Mouse (Mus musculus): ENCODE data around the gene Letm1. TPM values are rescaled to one million over a fixed set of nuclear protein-coding genes. Genes with fewer than 3 reads are reported as not detected.
A peak's percentile ranks its signal among the peaks of the same experiment; 100 is the strongest.

Letm1 gene
- polyA plus RNA-seq, 1 experiment from 2014 or later: 40.8 TPM

DNA sequence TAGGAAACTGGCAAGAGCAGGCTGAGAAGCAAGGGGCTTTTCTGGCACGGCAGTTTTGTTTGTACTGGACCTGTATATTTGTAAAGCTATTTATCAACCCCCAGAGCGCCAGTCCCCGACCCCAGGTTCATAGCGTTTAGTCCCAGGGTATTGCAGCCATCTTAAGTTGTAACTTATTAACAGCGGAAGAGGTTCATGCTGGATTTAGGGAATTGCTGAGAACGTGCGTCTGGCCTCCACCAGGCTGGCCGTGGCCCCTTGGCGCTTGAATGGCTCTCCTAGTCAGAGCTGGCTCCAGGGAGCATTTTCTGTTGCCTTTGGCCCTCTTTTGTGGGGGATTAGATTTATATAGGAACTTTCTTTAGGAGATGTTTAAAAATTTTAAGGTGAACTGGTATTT, 46.4 kb downstream of the Letm1 start:
- Histone ChIP-seq H3K36me3 (peaks cover 60% of the 10 kb centered on the region), H3K4me2 (no peak overlapping the region), H3K27me3 (no peaks in the 10 kb centered on the region), H3K27ac (no peak overlapping the region), H3K9ac (no peak overlapping the region), H3K4me1 (0 out of 2 replicates have a peak, but pooled peaks cover 4% of the 10 kb centered on the region), H3K9me3 (no peaks in the 10 kb centered on the region), H3K4me3 (no peak overlapping the region)
- WGBS: 53% methylated on average over 9 of the region's 9 CpGs
- no peak for ATAC-seq (ENCODE audit: insufficient number of reproducible peaks, low FRiP score, low TSS enrichment, low read depth)

DNA sequence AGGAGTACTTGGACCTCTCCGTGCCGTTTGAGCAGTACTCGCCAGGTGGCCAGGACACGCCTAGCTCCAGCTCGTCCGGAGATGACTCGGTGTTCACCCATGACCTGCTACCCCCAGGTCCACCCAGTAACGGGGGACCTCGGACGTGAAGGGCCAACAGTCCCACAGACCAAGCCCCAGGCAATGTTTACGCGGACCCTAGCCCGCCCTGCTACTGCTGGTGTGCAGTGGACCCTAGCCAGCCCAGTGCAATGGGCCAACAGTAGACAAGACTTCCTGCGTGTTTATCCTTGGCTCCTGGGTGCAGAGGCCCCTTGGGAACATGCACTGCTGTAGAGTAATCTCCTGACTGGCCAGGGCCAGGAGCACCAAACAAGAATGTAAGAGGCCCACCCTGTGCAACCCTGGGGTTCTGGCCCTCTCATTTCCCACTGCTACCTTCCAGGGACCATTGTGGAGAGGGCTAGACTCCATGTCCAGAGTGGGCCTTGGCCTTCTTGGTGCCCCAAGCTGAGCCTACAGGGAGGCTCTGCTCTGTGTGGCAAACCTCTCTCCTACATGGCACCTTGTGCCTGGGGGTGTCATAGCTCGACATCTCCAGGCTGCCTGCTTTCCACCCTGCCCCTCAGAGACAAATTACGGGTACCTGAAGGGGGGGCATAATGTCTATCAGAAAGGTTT, 47.1 kb downstream of the Letm1 start:
- peaks cover 61% of the 10 kb centered on the region for H3K36me3 ChIP-seq

DNA sequence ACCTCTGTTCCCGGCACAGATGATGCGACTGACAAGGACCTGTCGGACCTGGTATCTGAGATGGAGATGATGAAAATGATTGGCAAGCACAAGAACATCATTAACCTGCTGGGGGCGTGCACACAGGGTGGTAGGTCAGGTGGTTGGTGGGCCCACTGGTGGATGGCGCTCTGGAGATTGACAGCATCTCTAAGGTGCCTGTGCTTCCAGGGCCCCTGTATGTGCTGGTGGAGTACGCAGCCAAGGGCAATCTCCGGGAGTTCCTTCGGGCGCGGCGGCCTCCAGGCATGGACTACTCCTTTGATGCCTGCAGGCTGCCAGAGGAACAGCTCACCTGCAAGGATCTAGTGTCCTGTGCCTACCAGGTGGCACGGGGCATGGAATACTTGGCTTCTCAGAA, 48.8 kb downstream of the Letm1 start:
- 94% methylated on average over 12 of the region's 12 CpGs for WGBS
- no peak for ATAC-seq (ENCODE audit: insufficient number of reproducible peaks, low FRiP score, low TSS enrichment, low read depth)
- no peak overlapping the region for H3K27ac ChIP-seq
- H3K27me3 ChIP-seq: no peaks in the 10 kb centered on the region
- no peak overlapping the region for H3K4me3 ChIP-seq
- peaks cover 67% of the 10 kb centered on the region for H3K36me3 ChIP-seq
- H3K9ac ChIP-seq: no peak overlapping the region
- H3K4me1 ChIP-seq: peaks cover 17% of the 10 kb centered on the region; the same call in 1 of the 2 replicates
- H3K4me2 ChIP-seq: no peak overlapping the region
- no peaks in the 10 kb centered on the region for H3K9me3 ChIP-seq

More for the DNA sequence above, 47.1 kb downstream of the Letm1 start:
- Histone ChIP-seq H3K4me2 (no peak overlapping the region), H3K27me3 (no peaks in the 10 kb centered on the region), H3K4me3 (no peak overlapping the region), H3K9me3 (no peaks in the 10 kb centered on the region), H3K9ac (no peak overlapping the region), H3K4me1 (peaks cover 10% of the 10 kb centered on the region; the same call in 1 of the 2 replicates), H3K27ac (no peak overlapping the region)
- no peak for ATAC-seq (ENCODE audit: insufficient number of reproducible peaks, low FRiP score, low TSS enrichment, low read depth)
- WGBS: 89% methylated on average over 16 of the region's 16 CpGs

DNA sequence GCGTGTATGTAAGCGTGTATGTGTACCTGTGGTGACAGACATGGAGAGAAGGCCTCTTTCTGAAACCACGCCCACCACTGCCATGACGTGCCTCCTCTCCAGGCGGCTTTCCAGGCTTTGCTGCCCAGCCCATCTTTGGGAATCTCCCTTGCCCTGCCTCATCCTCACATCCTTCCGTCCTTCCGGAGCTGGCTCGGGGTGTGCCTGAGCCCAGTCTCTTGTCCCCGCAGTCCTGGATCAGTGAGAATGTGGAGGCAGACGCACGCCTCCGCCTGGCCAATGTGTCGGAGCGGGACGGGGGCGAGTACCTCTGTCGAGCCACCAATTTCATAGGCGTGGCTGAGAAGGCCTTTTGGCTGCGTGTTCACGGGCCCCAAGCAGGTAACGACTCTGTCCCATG, 51.6 kb downstream of the Letm1 start:
- Histone ChIP-seq H3K27ac (no peak overlapping the region), H3K4me3 (no peak overlapping the region), H3K4me2 (no peak overlapping the region), H3K27me3 (no peaks in the 10 kb centered on the region), H3K9me3 (no peaks in the 10 kb centered on the region), H3K4me1 (peaks cover 22% of the 10 kb centered on the region; the same call in 1 of the 2 replicates), H3K9ac (no peak overlapping the region), H3K36me3 (peaks cover 67% of the 10 kb centered on the region)
- 43% methylated on average over 21 of the region's 21 CpGs for WGBS
- no peak for ATAC-seq (ENCODE audit: insufficient number of reproducible peaks, low FRiP score, low TSS enrichment, low read depth)

DNA sequence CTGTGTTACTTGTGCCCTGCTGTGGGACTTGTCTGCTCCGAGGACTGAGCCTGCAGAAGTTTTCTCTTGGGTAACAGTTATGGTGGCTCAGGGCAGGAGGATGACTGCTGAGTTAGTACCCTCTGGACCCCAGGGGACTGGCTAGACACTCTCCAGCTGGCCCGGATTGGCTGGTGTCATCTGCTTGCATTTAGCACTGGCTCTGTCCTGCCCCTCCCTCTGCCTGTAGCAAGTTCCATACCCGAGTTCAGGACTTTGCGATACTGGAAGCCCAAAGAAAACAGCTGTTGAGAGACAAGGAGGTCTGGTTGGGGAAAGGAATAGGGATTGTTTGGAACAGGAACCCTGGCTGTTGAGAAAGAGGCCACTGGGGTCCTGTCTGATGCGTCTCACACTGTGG, 52.1 kb downstream of the Letm1 start:
- no peak overlapping the region for H3K4me2 ChIP-seq
- H3K36me3 ChIP-seq: peaks cover 63% of the 10 kb centered on the region
- no peak overlapping the region for H3K4me3 ChIP-seq
- no peaks in the 10 kb centered on the region for H3K27me3 ChIP-seq
- H3K4me1 ChIP-seq: peaks cover 22% of the 10 kb centered on the region; the same call in 1 of the 2 replicates
- H3K9me3 ChIP-seq: no peaks in the 10 kb centered on the region
- H3K9ac ChIP-seq: 0 out of 2 replicates have a peak overlapping the region, but pooled peaks have one; percentile 4
- WGBS: 36% methylated on average over 5 of the region's 5 CpGs
- ATAC-seq (ENCODE audit: insufficient number of reproducible peaks, low FRiP score, low TSS enrichment, low read depth): no peak
- H3K27ac ChIP-seq: no peak overlapping the region

DNA sequence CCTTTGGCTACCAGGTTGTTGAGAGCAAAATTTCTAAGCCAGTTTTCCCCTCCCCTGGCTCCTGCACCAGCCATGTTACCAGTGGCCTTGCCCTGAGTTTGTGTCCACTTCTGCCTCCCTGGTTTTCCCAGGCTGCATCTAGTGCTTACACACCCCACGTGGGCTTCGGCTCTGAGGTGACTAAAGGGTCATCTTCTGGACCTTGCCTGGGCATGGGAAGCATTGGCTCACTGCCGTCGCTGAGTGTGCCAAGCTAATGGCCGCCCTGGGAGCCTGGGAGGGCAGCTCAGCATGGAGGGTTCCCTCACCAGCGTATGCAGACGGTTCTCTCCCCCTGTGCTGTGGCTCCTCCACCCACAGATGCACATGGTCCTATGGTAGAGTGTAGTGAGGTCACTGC, 53.8 kb downstream of the Letm1 start:
- Histone ChIP-seq H3K4me3 (no peak overlapping the region), H3K27me3 (peaks cover 14% of the 10 kb centered on the region), H3K4me2 (no peak overlapping the region), H3K9me3 (no peaks in the 10 kb centered on the region), H3K27ac (no peak overlapping the region), H3K36me3 (peaks cover 47% of the 10 kb centered on the region), H3K9ac (no peak overlapping the region), H3K4me1 (peaks cover 27% of the 10 kb centered on the region; the same call in 1 of the 2 replicates)
- WGBS: 81% methylated on average over 7 of the region's 7 CpGs
- no peak for ATAC-seq (ENCODE audit: insufficient number of reproducible peaks, low FRiP score, low TSS enrichment, low read depth)

DNA sequence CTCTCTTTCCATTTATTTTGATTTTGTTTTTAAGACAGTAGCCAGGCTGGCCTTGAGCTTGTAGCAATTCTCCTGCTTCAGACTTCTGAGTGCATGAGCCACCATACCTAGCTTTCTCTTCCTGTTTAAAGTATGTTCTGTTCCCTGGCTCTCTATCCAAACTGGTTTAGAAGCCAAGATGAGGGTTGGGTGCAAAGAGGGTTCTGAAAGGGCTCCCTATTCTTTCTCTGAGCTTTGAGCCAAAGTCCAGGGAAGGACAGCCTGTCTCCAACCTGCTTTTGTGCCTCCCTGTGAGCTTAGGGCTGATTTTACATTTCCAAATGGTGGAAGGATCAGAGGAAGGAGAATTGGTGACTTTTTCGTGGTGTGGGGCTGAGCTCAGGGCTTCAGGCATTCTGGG, 55.7 kb downstream of the Letm1 start:
- WGBS: 54% methylated on average over 1 of the region's 1 CpGs
- Histone ChIP-seq H3K27ac (no peak overlapping the region), H3K27me3 (peaks cover 27% of the 10 kb centered on the region), H3K9ac (no peak overlapping the region), H3K4me1 (peaks cover 43% of the 10 kb centered on the region), H3K36me3 (peaks cover 28% of the 10 kb centered on the region), H3K9me3 (no peaks in the 10 kb centered on the region), H3K4me2 (no peak overlapping the region), H3K4me3 (no peak overlapping the region)
- no peak for ATAC-seq (ENCODE audit: insufficient number of reproducible peaks, low FRiP score, low TSS enrichment, low read depth)

DNA sequence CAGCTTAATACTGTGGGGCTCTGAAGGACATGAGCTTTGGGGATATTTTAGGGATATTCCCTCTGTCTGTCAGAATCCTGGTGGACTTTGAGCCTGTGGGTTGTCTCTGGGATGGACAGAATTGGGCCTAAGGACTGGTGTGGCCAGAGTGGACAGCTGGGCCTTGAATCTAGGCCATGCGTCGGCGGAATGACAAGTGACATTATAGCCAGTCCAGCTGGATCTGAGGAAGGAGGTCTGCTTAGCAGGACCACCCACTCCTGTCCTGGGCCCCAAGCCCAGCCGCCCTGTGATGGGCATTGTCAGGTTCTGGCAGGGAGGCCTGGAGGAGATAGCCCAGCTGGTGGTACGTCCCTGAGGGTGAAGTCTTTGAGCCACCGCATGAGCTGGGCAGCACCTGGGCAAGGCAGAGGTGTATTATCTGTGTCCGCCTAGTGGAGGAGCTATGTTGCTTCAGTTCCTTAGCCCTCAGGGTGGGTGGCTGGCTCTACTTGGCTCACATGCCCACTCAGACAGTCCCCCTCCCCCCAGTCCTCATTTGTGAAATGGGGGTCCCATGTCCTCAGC, 56.5 kb downstream of the Letm1 start:
- Histone ChIP-seq H3K4me1 (peaks cover 48% of the 10 kb centered on the region), H3K9me3 (no peaks in the 10 kb centered on the region), H3K9ac (no peak overlapping the region), H3K4me2 (no peak overlapping the region), H3K36me3 (peaks cover 21% of the 10 kb centered on the region), H3K27me3 (peaks cover 30% of the 10 kb centered on the region), H3K27ac (no peak overlapping the region), H3K4me3 (no peak overlapping the region)
- WGBS: 92% methylated on average over 7 of the region's 7 CpGs
- ATAC-seq (ENCODE audit: insufficient number of reproducible peaks, low FRiP score, low TSS enrichment, low read depth): no peak

DNA sequence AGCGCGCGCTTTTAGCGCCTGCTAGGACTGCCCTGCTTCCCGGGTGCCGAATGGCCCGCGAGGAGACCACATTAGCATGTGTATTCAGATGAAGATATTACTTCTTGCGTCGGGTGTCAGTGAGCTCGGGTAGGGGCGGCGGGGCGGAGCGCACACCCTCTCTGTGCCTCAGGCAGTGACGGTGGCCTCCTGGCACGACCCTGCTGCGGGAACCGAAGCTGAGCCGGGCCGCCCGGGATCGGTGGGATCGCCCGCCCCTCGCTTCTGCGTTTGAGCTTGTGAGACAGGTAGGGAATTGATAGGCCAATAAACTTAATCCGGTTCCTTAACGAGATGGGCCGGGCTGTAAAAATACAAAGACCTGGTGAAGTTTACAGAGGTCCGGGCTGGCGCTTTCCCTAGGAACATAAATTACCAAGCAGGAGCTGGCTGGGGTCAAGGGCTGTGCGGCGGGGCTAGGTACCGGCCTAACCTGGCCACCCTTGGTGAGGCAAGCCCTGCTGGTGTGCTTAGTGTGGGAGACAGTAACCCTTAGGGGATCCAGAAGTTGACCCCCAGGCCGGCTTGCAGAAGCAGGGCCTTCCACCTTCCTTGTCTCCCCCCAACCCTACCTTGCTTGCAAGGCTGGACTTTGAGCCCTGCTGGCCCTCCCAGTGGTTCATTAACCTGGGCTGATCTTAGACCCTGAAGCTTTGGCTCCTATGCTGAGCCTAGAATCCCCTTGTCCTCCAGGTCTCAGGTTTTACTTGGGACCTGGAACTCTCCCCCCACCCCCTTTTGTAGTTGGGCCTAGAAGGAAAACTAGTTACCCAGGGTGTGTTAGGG, 58.8 kb downstream of the Letm1 start:
- peaks cover 7% of the 10 kb centered on the region for H3K36me3 ChIP-seq
- 5% methylated on average over 36 of the region's 36 CpGs for WGBS
- H3K4me3 ChIP-seq: peak overlapping the region; percentile 73
- H3K27me3 ChIP-seq: peaks cover 31% of the 10 kb centered on the region
- peak overlapping the region; percentile 97 for H3K4me2 ChIP-seq
- no peak for ATAC-seq (ENCODE audit: insufficient number of reproducible peaks, low FRiP score, low TSS enrichment, low read depth)
- peak overlapping the region; percentile 71 for H3K9ac ChIP-seq
- no peaks in the 10 kb centered on the region for H3K9me3 ChIP-seq
- peak overlapping the region; percentile 86 for H3K27ac ChIP-seq
- peaks cover 39% of the 10 kb centered on the region for H3K4me1 ChIP-seq

DNA sequence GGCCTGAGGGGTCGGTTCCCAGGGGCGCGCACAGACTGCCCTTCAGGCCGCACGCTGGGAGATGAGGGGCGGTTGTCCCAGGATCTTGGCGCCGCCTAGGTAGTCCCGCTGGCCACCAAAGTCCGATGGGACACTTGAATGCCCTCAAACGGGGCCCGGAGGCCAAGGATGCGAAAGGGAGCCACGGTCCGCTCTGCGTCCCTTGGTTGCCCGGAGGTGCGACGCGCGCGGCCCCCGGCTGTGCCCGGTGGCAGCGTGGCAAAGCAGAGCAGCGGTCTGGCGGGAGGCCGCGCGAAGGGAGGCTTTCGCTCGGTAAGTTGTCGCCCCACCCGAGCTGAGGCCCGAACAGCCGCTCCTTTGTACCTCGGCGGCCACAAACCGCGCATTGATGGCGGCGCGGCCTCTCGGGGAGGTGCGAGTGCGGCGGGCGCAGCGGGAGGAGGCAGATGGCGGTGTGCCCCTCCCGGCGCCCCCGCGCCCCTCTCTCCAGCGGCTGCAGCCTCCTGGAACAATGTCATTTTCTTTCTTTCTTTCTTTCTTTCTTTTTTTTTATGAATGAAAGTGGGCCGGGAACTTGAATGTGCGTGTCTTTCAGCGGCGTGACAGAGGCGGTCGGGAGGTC, 59.5 kb downstream of the Letm1 start:
- no peaks in the 10 kb centered on the region for H3K9me3 ChIP-seq
- H3K36me3 ChIP-seq: peaks cover 5% of the 10 kb centered on the region
- ATAC-seq (ENCODE audit: insufficient number of reproducible peaks, low FRiP score, low TSS enrichment, low read depth): no peak
- H3K9ac ChIP-seq: peak overlapping the region; percentile 71
- H3K4me2 ChIP-seq: peak overlapping the region; percentile 97
- H3K27ac ChIP-seq: peak overlapping the region; percentile 86
- WGBS: under 1% methylated on average over 59 of the region's 61 CpGs
- peaks cover 31% of the 10 kb centered on the region for H3K27me3 ChIP-seq
- peaks cover 44% of the 10 kb centered on the region for H3K4me1 ChIP-seq
- H3K4me3 ChIP-seq: peak overlapping the region; percentile 73

DNA sequence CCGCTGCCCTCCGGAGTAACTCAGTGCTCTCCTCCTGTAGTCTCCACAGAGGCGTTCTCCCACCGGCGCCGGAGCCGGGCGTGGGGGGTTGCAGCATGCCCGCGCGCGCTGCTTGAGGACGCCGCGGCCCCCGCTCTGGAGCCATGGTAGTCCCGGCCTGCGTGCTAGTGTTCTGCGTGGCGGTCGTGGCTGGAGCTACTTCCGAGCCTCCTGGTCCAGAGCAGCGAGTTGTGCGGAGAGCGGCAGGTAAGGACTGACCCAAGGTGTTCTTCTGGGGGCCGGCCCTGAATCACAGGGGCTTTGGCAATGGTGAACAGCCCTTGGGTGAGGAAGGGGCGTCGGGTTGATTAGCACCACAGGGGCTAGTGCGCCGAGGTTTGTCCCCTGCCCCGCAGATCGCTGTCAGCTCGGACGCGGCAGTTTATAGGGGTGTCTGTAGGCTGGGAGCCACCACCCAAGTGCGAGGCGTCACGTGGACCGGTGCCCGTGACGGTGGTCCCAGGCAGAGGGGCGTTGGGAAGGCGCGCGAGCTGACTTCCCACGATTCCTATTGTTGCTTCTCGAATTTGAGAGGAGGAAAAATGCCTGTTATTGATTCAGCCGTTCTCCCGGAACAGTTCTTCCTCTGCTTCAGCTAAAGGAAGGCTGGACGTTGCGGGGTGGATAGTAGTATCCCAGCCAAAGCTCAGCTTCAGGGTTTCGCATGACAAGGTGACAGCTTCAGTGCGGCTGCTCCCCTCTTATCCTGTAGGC, 60.2 kb downstream of the Letm1 start:
- Histone ChIP-seq H3K9me3 (no peaks in the 10 kb centered on the region), H3K27ac (peak overlapping the region; percentile 86), H3K4me2 (peak overlapping the region; percentile 97), H3K27me3 (peaks cover 31% of the 10 kb centered on the region), H3K9ac (peak overlapping the region; percentile 71), H3K4me3 (peak overlapping the region; percentile 73), H3K36me3 (no peaks in the 10 kb centered on the region), H3K4me1 (peaks cover 44% of the 10 kb centered on the region)
- no peak for ATAC-seq (ENCODE audit: insufficient number of reproducible peaks, low FRiP score, low TSS enrichment, low read depth)
- WGBS: under 1% methylated on average over 51 of the region's 53 CpGs

Data from limb, embryonic 15.5 days (tissue).